Mouse (Mus musculus): ENCODE results near the gene Kif1c. TPM values are rescaled to one million over a fixed set of nuclear protein-coding genes. Genes with fewer than 3 reads are reported as not detected.

Kif1c gene
- polyA plus RNA-seq, 1 experiment from 2014 or later = 1.8 TPM

DNA sequence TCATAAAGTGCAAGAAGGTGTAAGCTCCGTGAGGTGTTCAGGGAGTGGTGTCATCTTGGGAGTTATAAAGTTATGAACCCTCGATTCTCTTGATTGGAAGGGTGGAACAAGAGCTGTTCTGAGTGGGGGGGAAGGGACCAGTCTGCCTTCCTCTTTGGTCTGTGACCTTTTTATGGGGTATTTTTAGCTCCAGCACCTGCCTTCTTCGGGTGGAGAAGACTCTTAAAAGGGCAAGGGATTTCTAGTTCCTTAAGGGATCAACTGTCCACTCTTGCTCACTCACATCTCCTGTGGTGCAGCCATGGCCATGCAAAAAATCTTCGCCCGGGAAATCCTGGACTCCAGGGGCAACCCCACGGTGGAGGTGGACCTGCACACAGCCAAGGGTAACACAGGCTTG, 42.8 kb upstream of the Kif1c start:
- Histone ChIP-seq H3K27me3 (ENCODE audit: low read depth, poor library complexity, severe bottlenecking) (no peaks in the 10 kb centered on the region), H3K4me3 (0 out of 2 replicates have a peak overlapping the region, but pooled peaks have one; percentile 4), H3K4me1 (peaks cover 48% of the 10 kb centered on the region), H3K9me3 (replicated peaks) (no peaks in the 10 kb centered on the region), H3K36me3 (peaks cover 40% of the 10 kb centered on the region), H3K27ac (replicated peaks) (peak overlapping the region; percentile 99)
- DNase-seq (ENCODE audit: low spot score) = no peak
- 63% methylated on average over 6 of the region's 6 CpGs for WGBS

DNA sequence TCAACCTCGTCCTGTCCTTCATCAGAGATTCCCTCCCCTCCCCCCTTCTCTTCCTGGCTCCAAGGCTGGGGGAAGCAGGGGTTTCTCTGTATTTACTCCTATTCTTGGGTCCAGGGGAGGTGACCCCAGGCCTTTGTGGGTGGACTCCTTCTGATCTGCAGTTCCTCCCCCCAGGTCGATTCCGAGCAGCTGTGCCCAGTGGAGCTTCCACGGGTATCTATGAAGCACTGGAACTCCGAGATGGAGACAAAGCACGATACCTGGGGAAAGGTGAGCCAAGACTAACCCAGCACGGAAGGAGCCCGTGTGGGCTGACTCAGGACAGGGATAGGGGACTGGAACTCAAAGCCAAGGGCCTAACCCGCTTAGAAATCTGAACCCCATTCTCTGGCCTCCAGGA, 42.4 kb upstream of the Kif1c start:
- Histone ChIP-seq H3K4me3 (0 out of 2 replicates have a peak overlapping the region, but pooled peaks have one; percentile 4), H3K27ac (replicated peaks) (peak overlapping the region; percentile 99), H3K36me3 (peaks cover 40% of the 10 kb centered on the region), H3K9me3 (replicated peaks) (no peaks in the 10 kb centered on the region), H3K27me3 (ENCODE audit: low read depth, poor library complexity, severe bottlenecking) (no peaks in the 10 kb centered on the region), H3K4me1 (peaks cover 44% of the 10 kb centered on the region)
- WGBS = 64% methylated on average over 9 of the region's 9 CpGs
- no peak for DNase-seq (ENCODE audit: low spot score)

DNA sequence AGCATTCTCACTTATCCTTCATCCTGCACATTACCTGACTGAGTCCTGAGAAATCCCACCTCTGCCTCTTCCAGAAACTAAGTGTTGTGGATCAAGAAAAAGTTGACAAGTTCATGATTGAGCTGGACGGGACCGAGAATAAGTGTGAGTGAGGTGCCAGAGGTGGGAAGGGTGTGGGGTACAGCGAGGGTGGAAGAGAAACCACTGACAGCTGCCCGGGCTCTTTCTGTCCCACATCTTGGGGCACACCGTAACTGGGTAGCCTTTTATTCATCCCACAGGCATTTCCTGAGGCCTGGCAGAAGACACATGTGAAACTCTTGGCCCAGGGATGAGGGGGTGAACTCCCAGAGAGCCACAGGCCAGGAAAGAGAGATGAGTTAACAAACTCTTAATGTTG, 41.8 kb upstream of the Kif1c start:
- no peaks in the 10 kb centered on the region for H3K9me3 ChIP-seq (replicated peaks)
- peaks cover 39% of the 10 kb centered on the region for H3K4me1 ChIP-seq
- peak overlapping the region; percentile 99; the same call in 1 of the 2 replicates for H3K27ac ChIP-seq (replicated peaks)
- 90% methylated on average over 5 of the region's 5 CpGs for WGBS
- no peaks in the 10 kb centered on the region for H3K27me3 ChIP-seq (ENCODE audit: low read depth, poor library complexity, severe bottlenecking)
- H3K4me3 ChIP-seq = 0 out of 2 replicates have a peak overlapping the region, but pooled peaks have one; percentile 4
- no peak for DNase-seq (ENCODE audit: low spot score)
- peaks cover 43% of the 10 kb centered on the region for H3K36me3 ChIP-seq

DNA sequence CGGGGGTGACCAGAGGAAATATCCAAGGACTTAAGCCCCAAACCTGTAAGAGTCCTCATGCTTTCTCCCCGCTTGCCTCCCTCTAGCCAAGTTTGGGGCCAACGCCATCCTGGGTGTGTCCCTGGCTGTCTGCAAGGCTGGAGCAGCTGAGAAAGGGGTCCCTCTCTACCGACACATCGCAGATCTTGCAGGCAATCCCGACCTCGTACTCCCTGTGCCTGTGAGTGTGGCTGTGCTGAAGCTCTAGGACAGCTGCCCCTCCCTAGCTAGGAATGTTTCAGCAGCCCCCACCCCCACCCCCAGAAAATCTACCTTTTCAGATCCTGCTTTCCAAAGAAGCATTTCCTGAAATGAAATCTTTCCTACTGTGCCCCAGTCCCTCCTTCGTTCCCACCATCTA, 41.4 kb upstream of the Kif1c start:
- WGBS = 80% methylated on average over 8 of the region's 8 CpGs
- H3K4me3 ChIP-seq = no peak overlapping the region
- peaks cover 41% of the 10 kb centered on the region for H3K4me1 ChIP-seq
- H3K9me3 ChIP-seq (replicated peaks) = no peaks in the 10 kb centered on the region
- H3K27me3 ChIP-seq (ENCODE audit: low read depth, poor library complexity, severe bottlenecking) = no peaks in the 10 kb centered on the region
- peaks cover 47% of the 10 kb centered on the region for H3K36me3 ChIP-seq
- H3K27ac ChIP-seq (replicated peaks) = no peak overlapping the region
- no peak for DNase-seq (ENCODE audit: low spot score)

DNA sequence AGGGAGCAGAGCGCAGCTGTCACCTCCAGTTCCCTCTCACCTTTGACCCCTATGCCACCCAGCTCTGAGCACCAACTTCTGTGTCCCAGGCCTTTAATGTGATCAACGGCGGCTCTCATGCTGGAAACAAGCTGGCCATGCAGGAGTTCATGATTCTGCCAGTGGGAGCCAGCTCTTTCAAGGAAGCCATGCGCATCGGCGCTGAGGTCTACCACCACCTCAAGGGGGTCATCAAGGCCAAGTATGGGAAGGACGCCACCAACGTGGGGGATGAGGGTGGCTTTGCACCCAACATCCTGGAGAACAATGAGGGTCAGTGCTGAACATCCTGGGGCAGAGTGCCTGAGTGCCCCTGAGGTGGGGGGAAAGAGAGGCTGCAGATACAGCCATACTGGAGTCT, 39.8 kb upstream of the Kif1c start:
- Histone ChIP-seq H3K27ac (replicated peaks) (no peak overlapping the region; the same call in 1 of the 2 replicates), H3K36me3 (peaks cover 64% of the 10 kb centered on the region), H3K4me1 (peaks cover 37% of the 10 kb centered on the region), H3K27me3 (ENCODE audit: low read depth, poor library complexity, severe bottlenecking) (no peaks in the 10 kb centered on the region), H3K9me3 (replicated peaks) (no peaks in the 10 kb centered on the region), H3K4me3 (0 out of 2 replicates have a peak overlapping the region, but pooled peaks have one; percentile 7)
- WGBS = 89% methylated on average over 8 of the region's 8 CpGs
- DNase-seq (ENCODE audit: low spot score) = no peak

DNA sequence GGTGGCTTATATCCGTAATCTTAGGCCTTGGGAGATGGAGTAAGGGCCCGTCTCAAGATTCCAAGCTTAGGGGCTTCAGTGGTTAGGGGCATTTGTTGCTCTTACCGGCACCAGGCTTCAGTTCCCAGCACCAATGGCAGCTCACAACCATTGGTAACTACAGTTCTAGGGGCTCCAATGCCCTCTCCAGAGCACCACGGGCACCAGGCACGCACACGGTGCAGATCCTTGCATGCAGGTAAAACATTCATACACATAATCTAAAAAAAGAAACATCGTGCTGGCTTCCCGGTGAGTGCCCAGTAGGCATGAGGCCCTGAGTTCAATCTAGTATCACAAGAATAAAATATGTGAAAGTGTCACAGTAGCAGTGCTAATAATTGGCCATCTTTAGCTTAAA, 37.2 kb upstream of the Kif1c start:
- Histone ChIP-seq H3K27ac (replicated peaks) (no peak overlapping the region), H3K27me3 (ENCODE audit: low read depth, poor library complexity, severe bottlenecking) (no peaks in the 10 kb centered on the region), H3K4me3 (no peak overlapping the region), H3K4me1 (peaks cover 21% of the 10 kb centered on the region), H3K9me3 (replicated peaks) (no peaks in the 10 kb centered on the region), H3K36me3 (peaks cover 83% of the 10 kb centered on the region)
- WGBS = 85% methylated on average over 8 of the region's 8 CpGs
- no peak for DNase-seq (ENCODE audit: low spot score)

DNA sequence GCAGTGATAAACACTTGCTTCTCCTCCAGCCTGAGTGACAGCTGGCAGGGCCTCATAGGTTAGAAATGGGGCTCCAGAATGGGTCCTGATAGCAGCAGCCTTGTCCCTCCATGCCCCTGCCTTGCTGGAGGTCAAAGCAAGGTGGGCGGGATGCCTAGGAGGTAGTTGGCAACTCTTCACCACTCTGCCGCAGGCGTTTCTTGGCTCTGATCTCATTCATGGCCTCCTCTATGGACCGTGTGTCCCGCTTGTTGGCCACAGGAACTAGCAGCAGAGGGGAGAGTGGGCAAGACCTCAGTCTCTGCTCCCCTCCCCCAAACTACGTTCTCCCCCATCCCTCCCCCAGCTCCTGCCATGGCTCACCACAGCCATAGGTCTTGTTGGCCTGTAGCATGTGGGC, 36.4 kb upstream of the Kif1c start:
- no peaks in the 10 kb centered on the region for H3K9me3 ChIP-seq (replicated peaks)
- H3K27ac ChIP-seq (replicated peaks) = no peak overlapping the region
- peaks cover 18% of the 10 kb centered on the region for H3K4me1 ChIP-seq
- H3K27me3 ChIP-seq (ENCODE audit: low read depth, poor library complexity, severe bottlenecking) = no peaks in the 10 kb centered on the region
- no peak for DNase-seq (ENCODE audit: low spot score)
- 95% methylated on average over 6 of the region's 6 CpGs for WGBS
- peaks cover 83% of the 10 kb centered on the region for H3K36me3 ChIP-seq
- H3K4me3 ChIP-seq = no peak overlapping the region

DNA sequence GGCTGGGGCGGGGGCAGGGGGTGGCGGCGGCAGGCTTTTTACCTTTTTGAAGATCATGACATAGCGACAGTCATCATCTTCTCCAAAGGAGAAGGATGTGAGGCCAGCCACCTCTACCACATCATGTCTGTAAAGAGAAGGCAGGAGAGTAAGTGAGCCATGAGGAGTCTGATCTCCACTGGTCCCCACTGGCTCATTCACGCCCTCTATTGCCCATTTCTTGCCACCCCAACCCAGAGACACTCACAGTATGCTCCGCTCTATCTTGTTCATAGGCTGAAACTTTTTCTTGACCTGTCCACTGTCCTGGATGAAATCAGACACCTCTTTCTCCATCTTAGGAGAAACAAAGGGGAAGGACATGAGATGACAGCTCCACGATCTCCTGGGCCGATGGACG, 35.6 kb upstream of the Kif1c start:
- no peak for DNase-seq (ENCODE audit: low spot score)

DNA sequence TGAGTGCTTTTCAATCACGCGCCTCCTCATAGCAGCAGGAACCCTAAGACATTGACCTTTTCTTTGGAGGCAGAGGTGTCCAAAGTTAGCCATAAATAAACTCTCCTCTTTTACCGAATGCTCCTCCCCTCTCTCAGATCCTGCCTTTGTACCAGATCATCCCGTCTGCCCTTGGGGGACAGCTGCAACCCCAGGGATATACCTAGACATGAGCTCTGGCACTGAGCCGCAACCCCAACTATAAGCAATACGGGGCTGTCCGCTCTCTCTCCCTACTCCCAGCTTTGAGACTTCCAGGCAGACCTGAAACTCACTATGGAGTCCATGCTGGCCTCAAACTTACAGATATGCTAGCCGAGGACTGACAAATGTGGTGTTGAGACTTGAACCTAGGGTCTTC, 33.7 kb upstream of the Kif1c start:
- peaks cover 65% of the 10 kb centered on the region for H3K36me3 ChIP-seq
- no peaks in the 10 kb centered on the region for H3K9me3 ChIP-seq (replicated peaks)
- WGBS = 90% methylated on average over 8 of the region's 8 CpGs
- H3K4me3 ChIP-seq = no peak overlapping the region
- H3K27ac ChIP-seq (replicated peaks) = no peak overlapping the region
- DNase-seq (ENCODE audit: low spot score) = no peak
- peaks cover 40% of the 10 kb centered on the region for H3K4me1 ChIP-seq
- no peaks in the 10 kb centered on the region for H3K27me3 ChIP-seq (ENCODE audit: low read depth, poor library complexity, severe bottlenecking)

More for the DNA sequence above, 35.6 kb upstream of the Kif1c start:
- no peak overlapping the region for H3K4me3 ChIP-seq
- H3K27me3 ChIP-seq (ENCODE audit: low read depth, poor library complexity, severe bottlenecking) = no peaks in the 10 kb centered on the region
- WGBS = 92% methylated on average over 9 of the region's 9 CpGs
- no peaks in the 10 kb centered on the region for H3K9me3 ChIP-seq (replicated peaks)
- H3K4me1 ChIP-seq = peaks cover 21% of the 10 kb centered on the region
- H3K36me3 ChIP-seq = peaks cover 77% of the 10 kb centered on the region
- no peak overlapping the region for H3K27ac ChIP-seq (replicated peaks)

DNA sequence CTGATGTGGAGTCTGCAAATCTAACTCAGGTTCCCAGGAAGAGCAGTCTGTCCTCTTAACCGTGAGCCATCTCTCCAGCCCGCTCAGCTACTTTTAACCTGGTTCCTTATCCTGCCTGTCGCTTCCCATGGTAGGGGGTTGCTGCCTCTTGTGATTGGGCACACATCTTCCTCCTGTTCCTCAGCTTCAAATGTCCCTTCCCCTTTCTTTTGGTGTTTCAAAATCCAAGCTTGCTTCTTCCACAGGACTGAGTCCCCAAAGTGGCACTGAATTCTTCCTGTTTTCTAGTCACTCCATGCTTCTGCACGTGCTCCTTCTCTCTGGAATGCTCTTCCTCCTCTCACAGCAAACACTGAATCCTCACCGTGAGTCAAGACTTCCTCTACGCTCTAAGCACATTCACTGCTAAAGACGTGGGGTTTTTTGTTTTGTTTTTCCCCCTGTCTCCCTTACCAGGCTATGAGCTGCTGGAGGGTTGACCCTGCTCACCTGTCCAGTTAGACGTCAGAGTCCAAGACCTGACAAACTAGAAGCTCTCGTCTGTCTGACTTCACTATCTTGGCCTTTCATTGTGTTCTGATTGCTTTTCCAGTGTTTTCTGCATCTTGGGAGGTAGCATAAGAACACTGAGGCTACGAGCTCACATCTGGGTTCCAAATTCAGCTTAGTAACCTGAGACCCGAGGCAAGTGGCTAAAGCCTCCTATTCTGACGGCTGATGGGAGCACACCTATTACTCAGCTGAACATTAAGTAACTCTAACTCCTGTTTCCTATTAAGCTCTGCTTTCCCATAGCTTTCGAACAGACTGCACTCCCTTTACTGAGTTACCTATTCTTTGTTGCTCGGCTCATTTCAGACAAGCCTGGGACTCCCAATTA, 32.8 kb upstream of the Kif1c start:
- H3K27ac ChIP-seq (replicated peaks) = peak overlapping the region; percentile 95
- peak overlapping the region; percentile 69 for H3K4me3 ChIP-seq
- H3K9me3 ChIP-seq (replicated peaks) = no peaks in the 10 kb centered on the region
- peaks cover 65% of the 10 kb centered on the region for H3K36me3 ChIP-seq
- WGBS = 80% methylated on average over 14 of the region's 14 CpGs
- DNase-seq (ENCODE audit: low spot score) = no peak
- H3K27me3 ChIP-seq (ENCODE audit: low read depth, poor library complexity, severe bottlenecking) = no peaks in the 10 kb centered on the region
- peaks cover 41% of the 10 kb centered on the region for H3K4me1 ChIP-seq

DNA sequence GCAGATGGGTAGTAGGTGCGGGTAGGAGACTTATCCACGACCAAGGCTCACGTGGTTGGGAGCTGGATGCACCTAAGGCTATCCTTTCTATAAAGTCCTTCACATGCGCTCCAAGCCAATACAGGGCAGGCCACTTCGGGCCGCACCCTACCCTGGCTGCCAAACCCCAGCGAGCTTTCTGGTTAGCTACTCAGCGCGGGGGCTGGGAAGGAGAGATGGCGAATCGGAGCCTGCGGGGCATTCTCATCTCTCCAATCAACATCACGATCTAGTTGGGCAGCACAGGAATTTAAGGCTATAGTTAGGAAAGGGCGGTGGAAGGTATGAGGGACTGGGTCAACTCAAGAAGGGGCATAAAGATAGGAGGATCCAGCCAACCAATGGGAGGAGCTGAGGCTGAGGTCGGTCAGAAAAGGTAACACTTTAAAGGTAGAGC, 32.0 kb upstream of the Kif1c start:
- H3K27ac ChIP-seq (replicated peaks) = peak overlapping the region; percentile 95
- no peaks in the 10 kb centered on the region for H3K9me3 ChIP-seq (replicated peaks)
- peaks cover 41% of the 10 kb centered on the region for H3K4me1 ChIP-seq
- peak overlapping the region; percentile 69 for H3K4me3 ChIP-seq
- 1% methylated on average over 15 of the region's 15 CpGs for WGBS
- H3K36me3 ChIP-seq = peaks cover 60% of the 10 kb centered on the region
- H3K27me3 ChIP-seq (ENCODE audit: low read depth, poor library complexity, severe bottlenecking) = no peaks in the 10 kb centered on the region
- no peak for DNase-seq (ENCODE audit: low spot score)

DNA sequence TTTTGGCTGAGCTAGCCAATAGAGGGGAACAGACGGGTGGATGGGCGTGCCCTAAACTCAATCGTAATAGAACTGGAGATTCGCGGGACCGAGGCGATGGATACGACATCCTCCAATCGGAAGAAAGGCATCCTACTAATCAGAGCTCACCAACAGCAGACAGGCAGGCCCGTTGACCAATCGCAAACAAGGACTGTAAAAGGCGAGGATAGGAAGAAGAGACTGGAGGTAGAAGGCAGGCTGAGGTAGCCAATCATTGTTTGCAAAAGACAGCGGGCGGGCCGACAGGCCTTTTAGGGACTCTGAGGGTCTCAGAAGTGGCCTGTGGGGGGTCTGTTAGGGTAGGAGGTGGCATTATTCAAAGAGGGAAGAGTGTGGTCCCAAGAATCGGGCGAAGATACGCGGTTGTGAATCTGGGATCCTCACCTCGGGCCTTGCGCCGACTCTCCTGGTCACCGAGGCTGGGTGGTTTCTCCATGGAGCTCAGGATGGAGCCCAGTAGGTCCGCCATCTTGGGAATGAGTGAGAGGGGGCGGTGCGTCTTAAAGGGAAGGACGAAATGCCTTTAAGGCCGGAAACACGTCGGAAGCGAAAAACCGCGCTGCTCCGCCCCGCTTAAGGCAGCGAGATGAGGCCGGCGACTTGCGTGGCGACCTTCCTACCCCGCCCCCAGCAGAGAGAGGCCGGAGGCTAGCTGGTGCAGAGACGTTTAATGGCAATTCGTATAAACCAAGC, 31.4 kb upstream of the Kif1c start, which contains the start of gene Spag7:
Gene Spag7 (minus strand): TSS at position 646 of the 735 bp plus-strand sequence.
- Histone ChIP-seq H3K4me3 (peak within 1 kb of the TSS; percentile 69), H3K9me3 (replicated peaks) (no peaks in the 10 kb centered on the region), H3K4me1 (peaks cover 39% of the 10 kb centered on the region), H3K36me3 (peaks cover 57% of the 10 kb centered on the region), H3K27ac (replicated peaks) (peak within 1 kb of the TSS; percentile 95), H3K27me3 (ENCODE audit: low read depth, poor library complexity, severe bottlenecking) (no peaks in the 10 kb centered on the region)
- peak; percentile 95 for DNase-seq (ENCODE audit: low spot score)
- under 1% methylated on average over 44 of the region's 44 CpGs for WGBS
